ENCODE assay signal across 8 mouse cellular contexts in the genomic region with DNA sequence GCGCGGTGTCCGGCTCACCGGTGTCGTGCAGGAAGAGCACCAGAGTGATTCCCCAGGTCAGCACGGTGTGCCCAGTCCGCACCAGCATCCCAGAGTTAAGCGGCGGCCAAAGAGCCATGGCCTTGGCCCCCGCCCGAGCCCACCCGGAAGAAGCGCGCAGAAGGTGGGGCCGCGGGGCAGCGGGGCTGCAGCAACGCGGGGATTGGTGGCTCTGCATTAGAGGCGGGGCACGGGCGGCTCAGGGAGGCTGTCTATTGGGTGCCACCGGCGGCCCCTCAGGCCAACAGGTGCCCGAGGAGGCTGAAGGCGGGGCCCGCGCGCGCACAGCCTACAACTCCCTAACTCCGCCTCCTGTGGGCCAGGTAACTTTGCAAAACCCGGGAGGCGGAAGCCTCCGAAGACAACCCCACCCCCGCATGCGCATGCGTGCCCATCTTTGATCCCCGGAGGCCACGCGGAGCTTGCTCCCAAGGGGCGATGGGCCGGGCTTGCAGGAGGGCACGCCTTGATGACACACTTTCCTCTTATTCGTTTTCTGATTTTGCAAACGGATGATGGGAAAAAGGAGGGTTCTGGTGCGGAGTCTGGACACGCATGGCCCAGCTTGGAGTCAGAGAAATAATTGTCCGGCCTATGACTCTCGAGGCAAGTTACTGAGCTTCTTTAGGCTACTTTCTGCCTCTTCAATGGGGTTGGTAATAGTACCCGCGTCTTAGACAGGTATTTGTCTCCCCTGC. TPM values are rescaled to one million over a fixed set of nuclear protein-coding genes. Genes with fewer than 3 reads are reported as not detected.
DNase-seq lines count a peak whose midpoint lies in the region; ATAC-seq lines count a peak whose summit lies in the region.

A gene (minus strand): TSS at position 178 of the 737 bp plus-strand sequence.

- WGBS in hindbrain, embryonic 16.5 days = under 1% methylated on average over 41 of the region's 51 CpGs
- WGBS in macrophage (ENCODE audit: missing documents) = under 1% methylated on average over 46 of the region's 51 CpGs

- H3K9me3 ChIP-seq in hindbrain, embryonic 16.5 days (ENCODE audit: control insufficient read depth, low read length) = no peaks in the 10 kb centered on the region

- no peaks in the 10 kb centered on the region for H3K27me3 ChIP-seq in hindbrain, embryonic 16.5 days (replicated peaks; ENCODE audit: control insufficient read depth, insufficient read depth, low read length)

- peaks cover 11% of the 10 kb centered on the region; the same call in 1 of the 2 replicates for H3K79me2 ChIP-seq in macrophage (ENCODE audit: inconsistent target)

- H3K9ac ChIP-seq in hindbrain, embryonic 16.5 days (ENCODE audit: low read depth, low read length) = peak within 1 kb of the TSS; percentile 71

- H3K4me2 ChIP-seq in hindbrain, embryonic 16.5 days (ENCODE audit: low read length) = peak within 1 kb of the TSS; percentile 92

- peak; percentile 96 for ATAC-seq in hindbrain, embryonic 16.5 days

- DNase-seq in WW6 (ENCODE audit: low read depth, low spot score) = peak; percentile 98
- DNase-seq in cerebellum, postnatal 4 days (ENCODE audit: low spot score in 2 of 2) = peak; percentile 80 to 89
- DNase-seq in gastrocnemius, adult 18-20 months (ENCODE audit: low spot score) = peak; percentile 91
- peak; percentile 79 to 91 for DNase-seq in left cerebral cortex, adult 18-20 months (ENCODE audit: low spot score in 2 of 2)
- DNase-seq in right cerebral cortex, adult 18-20 months = peak; percentile 95
- peak; percentile 79 for DNase-seq in urinary bladder, postnatal 10 days (ENCODE audit: low spot score)

- peaks cover 9% of the 10 kb centered on the region for H3K36me3 ChIP-seq in hindbrain, embryonic 16.5 days (ENCODE audit: control insufficient read depth, insufficient read depth, low read length)
- H3K36me3 ChIP-seq in macrophage (ENCODE audit: inconsistent target) = peaks cover 19% of the 10 kb centered on the region; the same call in 1 of the 2 replicates

- peak within 1 kb of the TSS; percentile 58; the same call in 1 of the 2 replicates for H3K27ac ChIP-seq in hindbrain, embryonic 16.5 days (ENCODE audit: low read depth, low read length)
- peak within 1 kb of the TSS; percentile 65 for H3K27ac ChIP-seq in macrophage

- H3K4me1 ChIP-seq in hindbrain, embryonic 16.5 days (ENCODE audit: control insufficient read depth, insufficient read depth, low read depth, low read length) = peaks cover 9% of the 10 kb centered on the region

- peak within 1 kb of the TSS; percentile 56 for H3K4me3 ChIP-seq in hindbrain, embryonic 16.5 days (ENCODE audit: low read length)
- peak within 1 kb of the TSS; percentile 89 for H3K4me3 ChIP-seq in macrophage (ENCODE audit: inconsistent target)

RNA-seq across cellular contexts. Expression of the gene that starts here (rescaled TPM):
- total RNA-seq in gastrocnemius, adult 18-20 months (2021) = 1 to 10 TPM; 2.1 to 2.8 TPM
- 31.3 and 32.2 TPM in 2 replicates for polyA plus RNA-seq in hindbrain, embryonic 16.5 days (2015; fragmentation: Nextera tagmentation; extraction: Ambion mirVana)
- 1 to 10 TPM; 6.1 to 6.7 TPM for total RNA-seq in left cerebral cortex, adult 18-20 months (2021)
- 10 to 100 TPM in 12 of 26 experiments, 1 to 10 TPM in 14; 1.8 to 20.8 (median 9.3) TPM for total RNA-seq in macrophage (2018; cell fraction: chromatin; rRNA removed)
- 10 to 100 TPM; 10.0 to 28.7 (median 21.6) TPM for total RNA-seq in macrophage (2018; cell fraction: cytosol; rRNA removed)
- total RNA-seq in macrophage (2018; cell fraction: nucleus; rRNA removed) = 10 to 100 TPM in 21 of 26 experiments, 1 to 10 TPM in 5; 6.8 to 33.9 (median 16.4) TPM
- polyA plus RNA-seq in macrophage (2018) = 10.5 to 24.6 TPM (median 20.1 TPM) in 3 replicates

Comparison
In these comparisons a context has a peak if more than half of its experiments do, and no peak if none do; other contexts are left out.
1. Peak in every context shown above with its lines: DNase-seq, ATAC-seq, H3K4me3 ChIP-seq and H3K27ac ChIP-seq.